Mouse (Mus musculus): ENCODE results near the gene Nisch.

Nisch gene

DNA sequence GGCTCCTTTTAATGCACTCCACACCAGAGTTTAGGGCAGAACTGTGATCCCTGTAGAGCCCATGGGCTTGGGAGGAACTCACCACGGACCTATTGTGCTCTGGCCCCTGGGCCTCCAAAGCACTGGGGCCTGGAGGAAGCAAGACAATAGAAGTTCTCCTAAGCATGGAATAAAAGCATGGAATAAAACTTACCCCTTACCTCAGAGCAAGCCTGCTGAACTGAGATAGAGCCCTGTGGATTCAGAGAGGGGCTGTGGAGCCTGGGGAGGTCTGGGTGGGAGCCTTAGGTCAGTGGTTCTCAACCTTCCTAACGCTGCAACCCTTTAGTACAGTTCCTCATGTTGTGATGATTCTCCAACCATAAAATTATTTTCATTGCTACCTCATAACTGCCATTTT, at the start of gene Nisch:
Nisch (minus strand) TSS at position 101 of the 400 bp plus-strand sequence.
- no peak for DNase-seq (ENCODE audit: extremely low read depth, insufficient read length, low spot score)

DNA sequence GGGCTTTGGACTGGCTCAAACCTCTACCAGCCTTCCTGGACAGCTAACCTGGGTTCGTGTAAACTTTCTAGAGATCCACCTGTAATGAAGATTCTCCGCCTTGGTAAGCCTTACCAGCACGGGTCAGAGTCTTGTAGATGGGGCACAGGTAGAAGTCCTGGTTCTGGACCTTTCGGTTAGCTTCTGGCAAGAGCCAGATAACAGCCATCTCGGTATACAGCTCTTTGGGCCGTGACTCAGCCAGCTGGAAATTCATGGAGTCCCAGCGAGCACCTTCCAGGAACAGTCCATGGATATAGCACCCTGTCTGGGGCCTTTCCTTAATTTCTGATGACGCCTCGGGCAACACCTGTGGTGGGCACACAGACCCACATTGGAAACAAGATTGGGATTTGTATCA, 44.2 kb upstream of the Nisch start:
- DNase-seq (ENCODE audit: extremely low read depth, insufficient read length, low spot score) = no peak

DNA sequence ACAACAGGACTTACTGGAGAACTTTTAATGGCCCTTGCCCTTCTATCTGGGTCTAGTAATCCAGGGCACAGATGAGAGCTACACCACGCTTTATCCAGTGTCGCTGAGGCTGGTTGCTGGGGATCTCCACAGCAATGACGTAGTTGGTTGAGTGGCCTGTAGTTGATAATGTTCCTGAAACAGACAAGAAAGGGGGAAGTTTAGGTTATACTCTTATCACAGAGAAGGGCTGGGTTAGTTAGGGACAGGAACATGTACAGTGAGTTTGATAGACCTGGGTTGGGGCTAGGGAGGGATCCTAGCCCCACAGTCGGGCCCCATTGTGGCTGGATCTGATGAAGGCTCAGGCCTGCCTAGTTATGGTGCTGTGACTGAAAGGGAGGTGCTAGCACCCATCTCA, 43.6 kb upstream of the Nisch start:
- no peak for DNase-seq (ENCODE audit: extremely low read depth, insufficient read length, low spot score)

DNA sequence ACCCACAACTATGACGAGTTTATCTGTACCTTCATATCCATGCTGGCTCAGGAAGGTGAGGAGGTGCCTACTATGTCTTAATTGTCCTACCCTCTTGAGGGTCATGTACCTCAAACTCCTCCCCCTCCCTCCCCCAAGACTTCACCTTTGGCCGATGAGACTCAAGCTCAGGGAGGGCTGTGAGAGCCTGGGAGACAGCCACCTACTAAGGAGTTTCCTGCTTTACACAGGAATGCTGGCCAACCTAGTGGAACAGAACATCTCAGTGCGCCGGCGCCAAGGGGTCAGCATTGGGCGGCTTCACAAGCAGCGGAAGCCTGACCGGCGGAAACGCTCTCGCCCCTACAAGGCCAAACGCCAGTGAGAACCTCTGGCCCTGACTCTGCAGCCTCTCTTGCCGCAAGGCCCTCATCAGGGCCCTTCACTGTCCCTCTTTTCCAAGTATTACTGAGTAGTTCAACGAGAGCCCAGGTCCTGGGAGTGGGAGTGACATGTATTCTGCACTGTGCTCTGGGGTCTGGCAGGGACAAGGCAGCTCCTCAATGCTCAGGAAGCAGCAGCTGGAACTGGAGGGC, 41.8 kb upstream of the Nisch start:
- no peak for DNase-seq (ENCODE audit: extremely low read depth, insufficient read length, low spot score)

GRCm38 (mm10) chr14:31252091-31252490, 35.3 kb upstream of the Nisch start:
- DNase-seq (ENCODE audit: extremely low read depth, insufficient read length, low spot score) = no peak

GRCm38 (mm10) chr14:31251626-31252025, 34.9 kb upstream of the Nisch start:
- DNase-seq (ENCODE audit: extremely low read depth, insufficient read length, low spot score) = no peak

DNA sequence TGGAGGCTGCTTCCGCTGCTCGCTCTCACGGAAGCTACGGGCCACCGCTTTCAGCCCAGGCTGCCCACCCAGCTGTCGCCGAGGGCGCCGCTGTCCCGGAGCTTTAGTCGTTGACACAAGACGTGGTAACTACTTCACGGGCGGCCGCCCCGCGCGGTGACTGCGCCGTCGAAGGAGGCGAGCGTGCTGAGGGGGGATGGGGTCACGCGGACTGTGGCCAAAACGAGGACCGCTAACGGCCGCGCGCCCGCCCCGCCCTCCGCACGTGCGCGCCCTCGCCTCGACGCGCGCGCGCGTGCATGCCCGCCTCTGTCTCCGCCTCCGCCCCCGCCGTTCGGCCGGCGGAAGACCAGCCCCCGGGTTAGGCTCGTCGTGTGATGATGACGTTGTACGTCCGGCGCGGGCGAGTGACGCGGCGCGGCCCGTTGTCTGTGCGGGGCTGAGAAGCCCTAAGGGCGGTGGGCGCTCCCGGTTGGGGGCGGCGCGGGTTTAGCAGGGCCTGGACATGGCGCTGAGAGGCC, 34.4 kb upstream of the Nisch start, which contains the start of the genes Phf7 and Bap1:
Phf7 (minus strand) TSS at position 234 of the 521 bp plus-strand sequence.
Bap1 (plus strand) TSS at position 367 of the 521 bp plus-strand sequence.
- peak; percentile 90 for DNase-seq (ENCODE audit: extremely low read depth, insufficient read length, low spot score)

DNA sequence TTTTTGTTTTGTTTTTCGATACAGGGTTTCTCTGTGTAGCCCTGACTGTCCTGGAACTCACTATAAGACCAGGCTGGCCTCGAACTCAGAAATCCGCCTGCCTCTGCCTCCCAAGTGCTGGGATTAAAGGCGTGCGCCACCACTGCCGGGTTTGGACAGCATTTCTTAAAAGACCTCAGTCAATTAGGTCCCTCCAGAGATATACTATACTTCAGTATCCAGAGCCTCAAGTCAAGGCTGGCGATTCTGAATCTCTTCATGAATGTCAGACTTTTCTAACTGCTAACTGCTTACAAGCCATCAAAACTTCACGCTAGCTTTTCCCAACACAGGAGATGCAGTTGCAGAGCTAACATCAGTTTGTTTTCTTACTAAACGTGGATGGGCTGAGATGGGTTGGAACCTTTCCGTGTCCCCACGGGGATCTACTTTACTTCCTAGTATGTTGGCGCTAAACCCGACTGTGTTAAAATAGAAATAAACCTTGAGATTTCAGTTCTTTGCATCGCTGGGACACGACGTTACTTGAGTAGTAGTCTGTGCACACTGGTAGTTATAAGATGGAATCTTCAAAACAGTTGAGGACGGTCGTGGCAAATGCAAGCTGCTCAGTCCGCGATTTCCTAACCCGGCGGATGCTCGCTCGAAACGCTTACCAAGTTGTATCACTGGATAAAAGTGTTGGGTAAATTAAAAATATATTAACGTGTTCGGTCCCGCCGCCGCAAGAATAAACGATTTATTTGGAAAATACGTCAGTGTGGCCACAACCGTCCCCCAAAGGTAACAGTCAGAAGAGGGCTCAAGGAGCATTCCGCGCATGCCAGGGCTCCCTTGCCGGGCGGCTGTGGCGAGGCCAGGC, 33.7 kb upstream of the Nisch start:
- peak; percentile 24 for DNase-seq (ENCODE audit: extremely low read depth, insufficient read length, low spot score)

GRCm38 (mm10) chr14:31248396-31248795, 31.6 kb upstream of the Nisch start:
- no peak for DNase-seq (ENCODE audit: extremely low read depth, insufficient read length, low spot score)

- no peak for DNase-seq (ENCODE audit: extremely low read depth, insufficient read length, low spot score)
Measured at GRCm38 (mm10) chr14:31245946-31246345, 29.2 kb upstream of the Nisch start.

GRCm38 (mm10) chr14:31244777-31245176, 28.0 kb upstream of the Nisch start:
- DNase-seq (ENCODE audit: extremely low read depth, insufficient read length, low spot score) = no peak

DNA sequence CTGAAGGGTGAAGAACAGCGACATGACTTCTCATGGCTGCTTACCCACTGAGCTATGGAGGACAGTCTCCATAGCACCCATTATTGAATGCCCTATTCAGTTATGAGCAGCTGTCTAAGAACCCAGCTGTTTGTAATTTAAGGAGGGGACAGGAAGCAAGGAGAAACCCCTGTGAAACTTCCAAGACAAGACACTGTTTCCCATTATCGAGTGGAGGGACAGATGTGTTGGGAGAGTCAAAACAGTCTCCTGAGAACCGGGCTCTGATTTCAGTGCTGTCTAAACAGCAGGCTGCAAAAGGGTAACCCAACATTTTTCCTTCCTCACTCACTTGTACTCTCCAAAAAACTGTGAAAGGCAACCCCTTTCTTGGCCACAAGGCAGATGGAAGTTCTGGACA, 23.8 kb upstream of the Nisch start:
- no peak for DNase-seq (ENCODE audit: extremely low read depth, insufficient read length, low spot score)

GRCm38 (mm10) chr14:31237101-31237882, 20.5 kb upstream of the Nisch start:
- no peak for DNase-seq (ENCODE audit: extremely low read depth, insufficient read length, low spot score)

GRCm38 (mm10) chr14:31233996-31234591, 17.3 kb upstream of the Nisch start:
- no peak for DNase-seq (ENCODE audit: extremely low read depth, insufficient read length, low spot score)

- DNase-seq (ENCODE audit: extremely low read depth, insufficient read length, low spot score) = no peak
Measured at GRCm38 (mm10) chr14:31233070-31233995, 16.6 kb upstream of the Nisch start.

- DNase-seq (ENCODE audit: extremely low read depth, insufficient read length, low spot score) = no peak
Measured at GRCm38 (mm10) chr14:31232404-31233069, 15.8 kb upstream of the Nisch start.

GRCm38 (mm10) chr14:31230442-31230841, 13.7 kb upstream of the Nisch start:
- no peak for DNase-seq (ENCODE audit: extremely low read depth, insufficient read length, low spot score)

DNA sequence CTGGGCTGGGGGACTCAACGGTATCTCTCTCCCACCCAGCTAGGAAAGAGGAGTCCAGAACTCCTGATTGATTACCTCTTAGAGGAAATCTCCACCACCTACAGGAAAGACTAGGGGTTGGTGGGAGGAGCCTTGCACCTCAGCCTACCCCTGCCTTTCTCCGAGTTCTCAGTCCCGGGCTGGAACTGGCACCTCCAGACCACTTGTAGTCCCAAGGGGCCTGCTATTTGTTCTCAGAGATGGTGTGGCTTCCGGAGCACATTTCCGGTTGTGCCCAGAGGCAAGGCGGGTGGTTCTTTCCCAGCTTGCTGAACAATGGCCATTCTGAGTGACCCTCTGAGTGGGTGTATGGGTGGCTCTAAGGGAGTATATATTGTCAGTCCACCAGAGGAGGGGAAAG, 11.5 kb upstream of the Nisch start:
- DNase-seq (ENCODE audit: extremely low read depth, insufficient read length, low spot score) = no peak

GRCm38 (mm10) chr14:31226978-31227377, 10.2 kb upstream of the Nisch start:
- DNase-seq (ENCODE audit: extremely low read depth, insufficient read length, low spot score) = no peak
